Mouse (Mus musculus): ENCODE data around the gene Nat8.
"Not testable (repeated sequence)": the region's sequence is repeated elsewhere in the genome, so short reads cannot be mapped to it uniquely, and the experiment has no call there.

Gene Nat8

DNA sequence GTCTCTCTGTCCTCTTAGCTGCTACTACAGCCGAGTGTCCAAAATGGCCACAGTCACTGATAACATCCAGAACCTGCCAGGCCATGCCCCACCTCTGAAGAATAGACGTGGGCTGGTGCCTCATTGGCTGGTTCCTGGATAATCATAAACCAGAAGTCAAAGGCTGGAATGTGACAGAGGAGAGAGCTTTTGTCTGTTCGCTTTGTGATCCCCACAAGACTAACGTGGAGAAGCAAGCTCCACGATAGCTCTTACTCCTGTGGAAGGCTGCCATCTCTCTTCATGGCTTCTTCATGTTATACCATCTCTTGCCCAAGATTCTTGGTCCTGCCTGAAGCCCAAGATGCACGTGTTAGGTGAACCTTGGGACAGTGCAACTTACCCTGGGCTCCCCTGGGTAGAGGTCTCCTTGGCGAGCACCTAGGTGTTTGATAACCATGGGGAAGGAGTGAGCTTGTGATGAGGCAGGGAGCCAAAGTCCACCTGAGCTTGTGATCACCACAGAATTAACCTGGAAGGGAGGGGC lies at the start of gene Nat8:
Nat8 (minus strand) TSS at position 287 of the 526 bp plus-strand sequence.
- in situ Hi-C loops (cut with MboI, MseI): loop anchor here (10.0 kb wide), 1 partner anchor 183 kb away; the partner anchor contains the start of gene Figla

DNA sequence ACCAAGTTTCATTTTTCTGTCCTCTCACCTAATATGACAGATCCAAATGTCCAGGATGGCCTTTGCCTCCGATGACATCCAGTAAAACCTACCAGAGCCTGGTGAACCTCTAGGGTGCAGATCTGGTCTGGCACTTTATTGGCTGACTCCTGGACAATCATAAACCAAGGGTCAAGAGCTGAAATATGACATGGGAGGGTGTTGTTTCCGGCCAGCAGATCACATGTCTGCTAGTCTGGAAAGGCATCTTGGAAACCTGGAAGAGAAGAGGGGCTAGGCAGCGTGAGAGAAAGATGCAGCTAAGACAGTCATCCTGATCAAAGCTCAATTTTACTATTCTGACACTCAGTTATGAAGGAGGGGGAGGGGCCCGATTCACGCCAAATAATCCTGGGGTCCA lies 37.1 kb upstream of the Nat8 start, which contains the start of gene Nat8f2:
Nat8f2 (minus strand) TSS at position 153 of the 400 bp plus-strand sequence.
- in situ Hi-C loops (cut with MboI, MseI): not testable (repeated sequence)

DNA sequence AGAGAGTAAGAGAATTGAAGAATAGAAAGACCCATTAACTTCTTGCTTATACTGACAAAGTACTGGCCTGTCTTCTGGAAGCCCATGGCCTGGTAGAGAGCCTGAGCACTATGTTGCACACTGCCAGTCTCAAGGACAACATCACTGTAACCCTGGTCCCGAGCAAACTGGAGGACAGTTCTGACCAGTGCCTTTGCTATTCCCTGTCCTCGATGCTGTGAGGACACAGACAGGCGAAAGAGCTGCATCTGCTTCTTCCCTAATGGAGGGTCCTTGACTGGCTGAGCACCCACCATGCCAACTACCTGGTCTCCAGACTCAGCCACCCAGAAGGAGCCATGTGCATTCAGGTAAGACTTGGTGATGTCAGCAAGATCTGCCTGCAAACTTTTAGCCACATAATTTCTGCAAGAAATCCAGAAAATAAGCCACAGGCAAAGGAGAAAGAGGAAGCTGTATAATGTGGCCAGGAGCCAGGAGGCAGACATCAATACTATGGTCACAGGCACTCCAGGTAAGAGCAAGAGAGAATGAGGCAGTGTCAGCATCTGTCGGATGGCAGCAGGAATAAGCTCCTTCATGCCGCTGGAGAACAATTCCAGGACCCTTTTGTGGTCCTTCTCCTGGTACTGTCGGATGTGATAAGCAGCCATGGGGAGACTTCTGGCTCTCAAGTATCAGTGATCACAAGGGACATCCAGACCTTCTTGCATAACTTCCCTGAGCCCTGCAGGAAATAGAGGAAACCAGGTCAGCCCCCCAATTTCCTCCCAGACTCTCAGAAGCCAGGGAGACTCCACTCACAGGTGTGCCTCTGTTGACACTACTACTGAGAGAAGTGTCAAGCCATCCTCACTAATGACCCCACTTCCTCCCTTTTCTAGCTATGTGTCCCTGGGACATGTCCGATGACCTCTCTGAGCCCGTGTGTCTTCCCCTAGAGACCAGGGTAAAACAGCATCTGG lies 36.1 kb upstream of the Nat8 start:
- in situ Hi-C loops (cut with MboI, MseI): no loop called here

DNA sequence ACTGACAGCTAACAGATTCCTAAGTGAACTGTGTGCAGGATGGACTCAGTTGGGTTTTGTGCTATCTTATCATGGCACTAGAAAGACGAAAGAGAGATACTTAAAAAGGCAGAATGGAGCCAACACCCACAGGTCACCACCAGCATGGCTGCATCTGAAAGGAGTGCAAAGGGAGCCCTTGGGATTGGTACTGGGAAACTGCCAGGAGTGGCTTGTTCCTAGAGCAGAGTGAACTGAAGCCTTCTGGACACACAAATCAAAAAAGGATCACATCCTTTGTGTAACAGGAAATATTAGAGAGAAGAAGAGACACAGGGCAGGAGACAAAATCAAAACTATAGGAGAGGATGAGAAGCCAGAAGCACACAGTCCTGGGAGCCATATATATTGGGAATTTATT lies 35.1 kb upstream of the Nat8 start:
- in situ Hi-C loops (cut with MboI, MseI): not testable (repeated sequence)

DNA sequence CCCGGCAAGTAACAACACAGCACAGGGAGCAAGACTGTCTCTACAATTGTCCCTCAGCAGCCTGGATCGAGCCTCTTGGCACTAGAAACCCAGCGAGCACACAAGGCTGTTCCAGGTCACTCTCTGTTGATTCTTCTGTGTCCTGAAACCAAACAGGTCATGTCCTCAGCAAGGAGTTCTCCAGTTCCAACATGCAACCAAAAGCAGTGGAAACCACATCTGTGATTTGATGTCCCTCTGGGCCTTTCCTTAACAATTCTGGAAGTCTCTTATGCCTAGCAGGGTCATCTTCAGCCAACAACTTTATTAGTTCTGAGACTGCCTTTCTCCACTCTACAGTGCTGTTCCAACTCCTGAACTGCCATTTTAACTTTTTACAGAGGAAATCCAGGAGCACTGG lies 34.3 kb upstream of the Nat8 start:
- in situ Hi-C loops (cut with MboI, MseI): not testable (repeated sequence)

DNA sequence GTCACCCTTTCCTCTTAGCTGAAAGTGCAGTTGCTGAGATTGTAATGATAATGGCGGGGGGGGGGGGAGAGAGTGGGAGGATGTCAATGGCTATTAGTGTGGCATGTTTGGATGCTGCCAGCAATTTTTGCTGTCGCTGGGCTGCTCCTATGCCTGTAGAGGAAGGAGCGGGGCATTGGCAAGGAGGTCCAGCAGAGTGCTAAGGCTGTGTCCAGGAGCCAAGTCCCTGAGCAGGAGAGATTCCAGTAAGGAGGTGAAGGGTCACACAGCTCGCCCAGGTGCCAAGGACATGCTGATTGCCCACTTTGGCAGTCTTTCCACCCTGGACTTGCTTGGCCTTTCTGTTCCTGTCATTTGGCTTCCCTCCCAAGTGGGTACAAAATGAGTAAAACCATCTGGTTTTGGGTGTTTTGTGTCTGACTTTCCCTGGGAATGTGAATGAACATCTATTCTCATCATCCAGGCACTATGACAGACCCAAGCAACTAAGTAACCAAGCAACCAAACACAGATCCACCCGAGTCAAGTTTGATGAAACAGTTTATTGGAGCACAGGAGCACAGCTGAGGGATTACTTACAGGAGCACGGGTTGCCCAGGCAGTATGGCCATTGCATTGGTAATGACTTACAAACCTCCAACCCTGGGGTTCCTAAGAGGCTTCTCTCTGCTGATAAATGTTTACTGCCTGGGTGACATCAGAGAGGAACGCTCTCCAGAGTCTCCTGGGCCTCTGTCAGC lies 33.2 kb upstream of the Nat8 start:
- in situ Hi-C loops (cut with MboI, MseI): not testable (repeated sequence)

DNA sequence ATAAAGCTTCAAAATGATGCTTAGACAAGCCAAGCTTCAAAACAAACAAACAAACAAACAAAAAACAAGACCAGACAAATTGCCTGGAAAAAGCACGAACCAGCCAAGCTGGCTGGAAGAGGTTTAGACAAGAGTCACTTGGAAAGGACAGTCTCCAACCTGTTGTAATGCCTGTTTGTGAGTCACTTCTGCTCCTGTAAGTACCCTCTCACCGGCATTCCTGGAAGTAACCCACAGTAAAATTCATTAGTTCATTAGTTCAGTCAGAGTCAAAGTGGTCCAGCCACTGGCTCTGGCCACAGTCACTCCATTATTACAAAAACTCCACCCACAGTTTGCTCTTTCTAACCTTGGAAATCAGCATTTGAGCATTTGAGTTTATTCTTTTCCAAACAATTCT lies 32.0 kb upstream of the Nat8 start:
- in situ Hi-C loops (cut with MboI, MseI): no loop called here

DNA sequence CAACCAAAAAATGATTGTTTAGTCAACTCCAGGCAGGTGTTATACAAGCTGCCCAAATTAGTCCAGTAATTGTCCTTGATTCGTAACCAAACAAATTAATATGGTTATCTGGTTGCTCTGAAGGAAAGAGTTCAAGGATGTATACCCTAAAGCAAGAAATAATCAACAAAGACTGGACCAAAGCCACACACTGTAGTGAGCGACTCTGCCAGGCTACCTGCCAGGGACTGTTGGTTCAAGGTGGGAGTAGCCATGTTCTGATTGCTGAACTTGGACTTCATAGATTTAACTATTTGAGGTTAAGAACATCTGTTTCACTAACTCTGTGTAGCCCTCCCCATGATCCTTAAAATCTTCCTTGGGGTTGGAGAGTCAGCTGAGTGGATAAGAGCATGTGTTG lies 31.3 kb upstream of the Nat8 start:
- in situ Hi-C loops (cut with MboI, MseI): no loop called here

DNA sequence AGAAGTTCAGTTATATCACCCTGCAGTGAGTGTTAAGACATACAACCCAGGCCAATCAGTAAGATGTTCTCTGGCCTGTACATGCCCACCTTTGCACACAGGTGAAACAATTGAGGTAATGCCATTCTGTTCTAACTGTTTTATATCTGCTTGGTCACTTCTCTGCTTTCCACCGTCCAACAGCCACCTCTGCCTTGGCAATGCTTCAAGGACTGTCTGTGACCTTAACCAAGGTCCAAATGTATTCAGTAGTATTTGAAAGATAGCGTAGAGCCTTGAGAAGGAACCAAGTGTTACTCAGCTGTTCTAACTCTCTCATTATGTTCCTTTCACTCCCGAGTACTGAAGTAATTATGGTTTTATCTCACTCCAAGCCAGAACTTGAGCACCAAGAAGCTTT lies 30.7 kb upstream of the Nat8 start:
- in situ Hi-C loops (cut with MboI, MseI): no loop called here

DNA sequence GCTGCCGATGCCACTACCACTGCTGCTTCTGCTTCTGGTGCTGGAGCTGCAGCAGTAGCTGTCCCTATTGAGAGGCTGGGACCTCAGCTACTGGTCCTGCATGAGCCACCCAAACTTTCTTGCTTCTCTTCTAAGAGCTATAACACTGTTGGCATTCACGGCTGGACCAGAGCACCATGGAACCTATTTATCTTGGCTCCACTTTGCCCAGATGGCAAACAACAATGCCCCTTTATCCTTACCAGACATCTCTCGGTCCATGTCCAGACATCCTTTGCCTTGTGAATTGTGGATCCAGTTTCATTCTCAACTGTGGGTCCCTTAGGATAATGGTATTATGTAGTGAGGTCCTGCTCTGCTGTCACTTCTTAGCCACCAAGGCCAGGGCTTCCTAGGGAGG lies 29.4 kb upstream of the Nat8 start:
- in situ Hi-C loops (cut with MboI, MseI): no loop called here

DNA sequence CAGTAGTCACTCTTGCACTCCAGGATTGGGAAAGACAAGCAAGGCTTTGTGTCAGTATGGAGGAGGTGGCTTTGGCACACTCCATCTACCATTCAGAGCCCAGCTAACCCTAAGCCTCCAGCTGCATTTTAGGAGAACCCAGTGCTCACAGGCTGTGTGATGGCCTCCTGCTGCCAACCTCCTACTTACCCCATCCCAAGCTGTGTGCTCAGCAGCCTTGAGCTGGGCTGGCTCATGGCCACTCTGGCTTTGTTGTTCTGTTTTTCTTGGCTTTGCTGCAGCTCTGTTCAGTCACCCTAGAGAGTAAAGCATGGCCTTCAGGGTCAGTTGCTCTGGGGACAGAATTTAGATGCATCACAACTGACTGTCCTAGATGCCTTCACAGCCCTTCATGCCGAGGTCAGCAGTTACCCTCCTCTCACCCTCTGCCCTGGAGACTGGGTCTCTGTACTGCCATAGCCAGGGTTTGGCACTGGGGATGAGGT lies 24.4 kb upstream of the Nat8 start:
- in situ Hi-C loops (cut with MboI, MseI): no loop called here

DNA sequence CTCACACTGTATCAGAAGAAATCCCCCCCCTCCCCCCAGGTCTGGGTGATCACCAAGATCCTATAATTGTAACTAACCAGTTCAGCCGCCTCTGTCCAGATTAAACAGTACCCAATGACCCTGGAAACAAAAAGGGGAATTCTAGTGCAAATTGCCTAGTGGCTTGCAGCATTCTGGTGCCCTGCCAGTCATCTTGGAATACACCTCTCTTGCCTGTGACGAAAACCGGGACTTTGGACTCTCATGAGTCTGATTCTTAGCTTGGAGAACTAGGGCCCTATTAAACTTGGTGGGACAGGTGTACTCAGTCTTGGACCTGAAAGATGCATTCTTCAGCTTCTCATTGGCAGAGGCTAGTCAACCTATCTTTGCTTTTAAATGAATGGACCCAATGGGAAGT lies 21.6 kb upstream of the Nat8 start:
- in situ Hi-C loops (cut with MboI, MseI): no loop called here

DNA sequence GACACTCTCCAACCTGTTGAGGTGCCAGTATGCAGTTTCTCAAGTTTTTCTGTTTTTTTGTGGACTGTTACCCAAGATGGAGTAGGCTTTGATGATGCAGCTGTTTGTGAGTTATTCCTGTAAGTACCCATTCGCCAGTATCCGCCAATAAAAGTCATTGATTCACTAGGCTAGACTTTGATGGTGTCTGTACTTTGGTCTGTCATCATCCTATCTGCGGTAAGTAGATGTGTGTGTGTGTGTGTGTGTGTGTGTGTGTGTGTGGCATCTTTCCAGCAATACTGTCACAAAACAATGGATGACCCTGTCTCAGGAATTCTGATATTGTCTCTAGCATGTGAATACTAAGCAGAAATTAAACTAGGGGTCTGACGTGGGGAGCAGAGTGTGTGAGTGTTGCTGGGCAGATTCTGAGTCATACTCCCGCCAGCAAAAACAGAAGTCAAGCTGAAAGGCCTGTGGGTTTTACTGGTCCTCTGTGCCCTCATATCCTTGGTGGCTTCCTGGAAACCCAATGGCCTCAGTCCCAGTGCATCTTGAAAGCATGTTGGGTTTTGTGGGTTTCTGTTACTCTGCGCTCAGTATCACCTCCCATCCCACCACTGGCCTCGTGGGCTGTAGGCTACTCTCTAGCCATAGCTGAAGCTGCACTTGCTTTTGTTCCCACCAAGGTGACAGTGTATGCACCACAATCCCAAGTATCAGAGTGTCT lies 19.3 kb upstream of the Nat8 start:
- in situ Hi-C loops (cut with MboI, MseI): no loop called here

DNA sequence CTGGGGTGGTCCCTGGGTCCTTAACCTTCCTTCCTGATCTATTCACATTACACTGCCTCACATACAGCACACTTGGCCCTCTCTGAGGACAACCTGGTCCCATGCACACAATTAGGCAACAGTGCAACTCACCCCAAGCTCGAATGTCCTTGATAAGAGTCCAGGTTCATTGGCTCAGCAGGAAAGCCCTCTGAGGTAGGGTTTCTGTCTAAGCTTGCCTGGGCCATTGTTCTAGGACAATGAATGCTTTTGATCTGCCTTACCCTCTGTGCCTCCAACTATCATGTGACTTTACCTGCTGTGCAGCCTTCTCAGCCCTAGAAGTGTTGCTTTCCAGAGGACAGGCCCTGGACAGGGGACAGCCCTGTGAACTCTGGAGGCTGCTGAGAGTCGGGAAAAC lies 17.4 kb upstream of the Nat8 start:
- in situ Hi-C loops (cut with MboI, MseI): no loop called here

DNA sequence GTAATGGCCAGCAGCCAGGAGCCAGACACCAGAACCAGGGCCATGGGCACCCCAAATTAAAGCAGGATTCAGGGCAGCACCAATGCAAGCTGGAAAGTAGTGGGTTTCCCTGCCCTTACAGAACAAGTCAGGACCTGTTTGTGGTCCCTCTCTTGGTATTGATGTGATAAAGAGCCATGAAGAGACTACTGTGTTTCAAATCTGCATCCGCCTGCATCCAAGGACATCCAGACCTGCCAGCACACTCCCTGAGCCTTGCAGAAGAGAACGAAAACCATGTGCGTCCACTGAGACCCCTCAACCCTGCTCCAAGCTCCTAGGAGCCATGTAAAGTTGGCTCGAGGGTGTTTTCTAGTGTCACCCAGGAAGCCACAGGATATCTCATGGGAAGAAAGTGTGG lies 16.3 kb upstream of the Nat8 start:
- in situ Hi-C loops (cut with MboI, MseI): no loop called here

DNA sequence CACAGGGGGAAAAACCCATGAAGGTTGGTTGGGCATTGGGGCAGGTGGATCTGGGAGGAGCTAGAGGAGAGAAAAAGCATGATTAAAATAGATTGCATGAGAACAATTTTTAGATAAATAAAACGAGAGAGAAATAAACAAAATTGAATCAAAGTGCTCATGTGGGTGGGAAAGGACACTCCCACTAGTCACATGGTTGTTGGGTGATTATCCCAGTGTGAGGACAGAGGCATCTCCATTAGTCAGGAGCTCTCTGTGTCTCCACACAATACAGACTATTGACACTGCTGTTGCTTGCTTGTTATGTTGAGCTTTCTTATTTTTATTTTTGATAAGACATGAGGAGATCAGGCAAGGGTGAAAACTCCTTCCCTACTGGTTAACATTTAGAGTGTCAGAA lies 15.0 kb upstream of the Nat8 start:
- in situ Hi-C loops (cut with MboI, MseI): no loop called here

DNA sequence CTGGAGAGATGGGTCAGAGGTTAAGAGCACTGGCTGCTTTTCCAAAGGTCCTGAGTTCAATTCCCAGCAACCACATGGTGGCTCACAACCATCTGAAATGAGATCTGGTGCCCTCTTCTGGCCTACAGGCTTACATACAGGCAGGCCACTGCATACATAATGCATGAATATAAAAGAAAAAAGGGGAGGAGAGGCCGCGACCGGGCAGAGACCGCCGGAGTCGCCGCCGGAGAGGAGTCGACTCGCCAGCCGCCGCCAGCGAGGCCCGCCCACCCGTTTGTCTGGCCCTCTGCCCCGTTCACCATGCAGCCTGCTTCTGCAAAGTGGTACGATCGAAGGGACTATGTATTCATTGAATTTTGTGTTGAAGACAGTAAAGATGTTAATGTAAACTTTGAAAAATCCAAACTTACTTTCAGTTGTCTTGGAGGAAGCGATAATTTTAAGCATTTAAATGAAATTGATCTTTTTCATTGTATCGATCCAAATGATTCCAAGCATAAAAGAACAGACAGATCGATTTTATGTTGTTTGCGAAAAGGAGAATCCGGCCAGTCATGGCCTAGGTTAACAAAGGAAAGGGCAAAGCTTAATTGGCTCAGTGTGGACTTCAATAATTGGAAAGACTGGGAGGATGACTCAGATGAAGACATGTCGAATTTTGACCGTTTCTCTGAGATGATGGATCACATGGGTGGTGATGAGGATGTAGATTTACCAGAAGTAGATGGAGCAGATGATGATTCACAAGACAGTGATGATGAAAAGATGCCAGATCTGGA lies 12.0 kb upstream of the Nat8 start:
- in situ Hi-C loops (cut with MboI, MseI): not testable (repeated sequence)

DNA sequence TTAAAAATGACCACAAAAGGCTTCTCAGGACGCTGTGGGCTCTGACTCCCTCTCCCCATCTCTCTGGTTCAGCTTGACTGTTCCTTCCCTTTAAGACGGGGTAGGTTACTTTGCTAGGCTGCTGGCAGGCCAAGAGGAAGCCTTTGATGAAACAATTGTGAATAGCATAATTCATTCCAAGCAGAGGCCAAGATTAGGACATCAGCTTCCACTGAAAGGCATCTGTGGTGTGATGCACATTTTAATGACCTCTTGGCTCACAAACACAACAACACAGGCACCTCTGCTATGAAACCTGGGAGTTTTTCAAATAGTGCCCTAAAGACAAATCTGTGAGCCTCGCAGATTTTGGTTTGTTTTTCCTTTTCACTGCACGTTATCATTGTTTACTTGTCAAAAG lies 8.1 kb upstream of the Nat8 start:
- in situ Hi-C loops (cut with MboI, MseI): loop anchor here (10.0 kb wide), 1 partner anchor 175 kb away; the partner anchor contains the start of gene Figla

DNA sequence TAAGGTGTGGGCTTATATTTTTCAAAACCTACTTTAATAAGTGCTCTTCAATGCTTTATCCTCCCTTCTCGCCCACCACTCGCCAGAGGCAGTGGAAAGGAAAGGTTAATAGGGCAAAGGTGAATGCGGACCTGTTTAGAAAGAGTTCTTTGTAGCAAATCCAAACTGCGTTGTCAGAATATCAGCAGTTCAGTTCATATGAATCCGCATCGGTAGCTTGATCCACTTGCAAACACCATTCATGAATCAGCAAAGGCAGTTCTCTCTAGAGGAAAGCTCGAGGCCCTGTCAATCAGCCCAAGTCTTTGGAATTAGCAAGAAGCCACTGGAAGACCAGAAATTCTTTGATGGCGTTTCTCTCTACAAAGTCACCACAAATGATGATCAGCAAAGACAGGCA lies 6.8 kb upstream of the Nat8 start:
- in situ Hi-C loops (cut with MboI, MseI): loop anchor here (10.0 kb wide), 1 partner anchor 176 kb away; the partner anchor contains the start of gene Figla

DNA sequence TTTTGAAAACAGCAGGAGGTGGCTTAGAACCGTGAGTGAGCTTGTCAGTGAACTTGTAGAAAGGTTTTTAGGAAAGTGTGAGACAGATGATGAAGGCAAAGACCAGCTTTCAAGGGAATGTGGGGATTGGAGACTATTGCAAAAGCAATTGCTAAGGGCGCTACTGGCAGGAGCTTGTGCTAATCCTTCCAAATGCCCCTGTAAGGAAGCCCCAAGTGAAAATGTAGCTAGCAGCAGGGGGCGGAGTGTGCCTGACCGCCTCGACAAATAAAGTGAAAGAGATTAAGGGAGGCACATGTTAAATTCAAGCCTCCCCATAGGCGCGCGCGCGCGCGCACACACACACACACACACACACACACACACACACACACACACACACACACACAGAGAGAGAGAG lies 5.4 kb upstream of the Nat8 start:
- in situ Hi-C loops (cut with MboI, MseI): loop anchor here (10.0 kb wide), 1 partner anchor 177 kb away; the partner anchor contains the start of gene Figla

Data from T-helper 2 cell (primary cell).